Mouse (Mus musculus) right cerebral cortex, postnatal 4 days (tissue): ENCODE data around the gene Ttc19.
"Not testable (repeated sequence)": the region's sequence is repeated elsewhere in the genome, so short reads cannot be mapped to it uniquely, and the experiment has no call there.

Experiments
- DNase-seq: peaks from one replicate; pipeline ENCODE4 v3.0.0-alpha.2; 2022

Ttc19 gene

DNA sequence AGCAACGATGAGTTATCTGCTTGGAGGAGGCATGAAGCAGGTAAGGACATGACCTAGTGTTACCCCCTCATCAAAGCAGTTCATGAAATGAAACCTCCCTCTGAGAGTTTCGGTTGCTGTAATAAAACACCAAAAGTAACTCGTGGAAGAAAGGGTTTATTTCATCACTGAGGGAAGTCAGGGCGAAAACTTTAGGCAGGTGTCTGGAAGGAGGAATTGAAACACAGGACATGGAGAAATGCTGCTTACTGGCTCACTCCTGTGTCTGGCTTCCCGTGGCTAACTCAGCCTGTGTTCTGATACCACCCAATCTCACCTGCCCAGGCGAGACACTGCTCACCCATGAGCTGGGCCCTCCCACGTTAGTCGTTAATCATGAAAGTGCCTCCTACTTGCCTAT, 3.7 kb downstream of the Ttc19 start:
- DNase-seq, result no peak

DNA sequence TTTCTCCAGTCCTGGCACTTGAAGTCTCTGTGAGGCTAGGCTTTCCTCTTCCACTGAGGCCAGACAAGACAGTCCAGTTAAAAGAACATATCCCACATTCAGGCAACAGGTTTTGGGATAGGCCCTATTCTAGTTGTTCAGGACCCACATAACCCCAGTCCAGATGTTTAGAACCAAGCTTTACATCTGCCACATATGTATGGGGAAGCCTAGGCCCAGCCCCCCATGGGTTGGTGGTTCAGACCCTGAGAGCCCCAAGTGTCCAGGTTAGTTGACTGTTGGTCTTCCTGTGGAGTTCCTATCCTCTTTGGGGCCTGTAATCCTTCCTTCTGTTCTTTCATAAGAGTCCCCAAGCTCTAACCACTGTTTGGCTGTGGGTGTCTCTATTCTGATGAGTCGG, 6.4 kb downstream of the Ttc19 start:
- no peak for DNase-seq

DNA sequence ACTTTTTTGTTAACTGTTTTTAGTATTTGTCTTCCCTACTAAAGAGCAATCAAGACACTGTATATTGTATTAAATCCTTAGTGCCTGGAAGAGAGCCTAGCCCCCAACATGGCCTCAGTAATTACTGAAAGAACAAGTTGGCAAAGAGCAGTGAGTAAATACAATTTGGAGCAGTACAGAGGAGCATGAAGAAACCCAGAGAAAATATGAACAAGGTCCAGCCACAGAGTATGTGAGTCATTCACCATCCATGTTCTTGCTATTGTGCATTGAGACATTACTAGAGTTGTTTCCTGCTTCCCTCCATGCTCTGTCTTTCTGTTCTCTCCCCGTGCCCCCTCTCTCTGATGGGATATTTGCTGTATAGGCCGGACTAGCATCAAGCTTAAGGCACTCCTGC, 12.8 kb downstream of the Ttc19 start:
- no peak for DNase-seq

DNA sequence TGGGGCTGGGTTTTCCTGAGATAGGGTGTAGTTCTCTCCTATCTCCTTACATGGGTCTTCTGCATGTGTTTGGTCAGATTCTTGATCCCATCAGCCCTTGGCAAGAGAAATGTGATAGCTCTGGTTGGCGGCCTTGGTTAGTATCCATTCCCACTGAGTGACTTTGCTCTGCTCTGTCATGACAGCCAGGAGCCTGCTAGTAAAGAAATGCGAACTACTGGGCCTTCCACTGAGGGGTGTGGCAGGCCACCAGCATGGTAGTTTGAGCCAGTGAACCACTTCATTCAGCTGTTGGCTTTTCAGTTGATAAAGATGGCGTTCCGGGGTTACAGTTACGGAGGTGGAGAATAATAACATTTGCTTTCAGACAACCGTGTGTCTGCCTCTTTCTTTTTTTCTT, 17.6 kb downstream of the Ttc19 start:
- no peak for DNase-seq

DNA sequence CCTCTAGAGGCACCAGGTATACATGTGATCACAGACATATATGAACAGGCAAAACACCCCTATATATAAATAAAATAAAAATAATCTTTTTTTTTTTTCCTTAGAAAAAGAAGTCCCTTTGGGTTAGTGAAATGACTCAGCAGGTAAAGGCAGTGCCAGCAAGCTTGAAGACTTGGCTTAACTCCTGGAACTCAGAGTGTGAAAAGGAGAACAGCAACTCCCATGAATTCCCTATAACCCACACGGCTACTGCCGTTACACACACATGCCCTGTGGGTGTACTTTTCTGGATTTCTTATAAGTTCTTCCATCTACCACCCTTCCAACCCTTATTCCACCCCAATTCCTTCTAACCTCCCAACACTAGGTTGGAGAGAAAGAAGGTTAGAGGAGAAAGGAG, 24.6 kb downstream of the Ttc19 start:
- DNase-seq, result no peak

DNA sequence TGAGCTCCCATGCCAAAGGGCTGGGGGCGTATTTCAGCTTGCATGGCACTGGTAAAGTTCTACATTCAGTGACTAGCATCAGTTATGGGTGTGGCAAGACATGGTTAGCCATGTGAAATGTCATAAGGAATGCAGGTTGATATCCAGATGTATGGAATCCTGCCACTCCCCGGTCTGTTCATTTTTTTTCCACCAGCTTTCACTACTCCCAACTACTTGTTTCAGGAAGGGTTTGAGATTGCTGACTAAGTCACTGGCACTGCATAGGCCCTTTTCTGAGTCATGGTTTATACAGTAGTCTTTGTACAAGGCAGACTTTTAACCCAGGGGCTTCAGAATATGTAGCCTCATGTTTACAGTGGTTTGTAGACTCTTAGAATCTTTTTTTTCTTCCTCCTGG, 28.0 kb downstream of the Ttc19 start:
- no peak for DNase-seq

DNA sequence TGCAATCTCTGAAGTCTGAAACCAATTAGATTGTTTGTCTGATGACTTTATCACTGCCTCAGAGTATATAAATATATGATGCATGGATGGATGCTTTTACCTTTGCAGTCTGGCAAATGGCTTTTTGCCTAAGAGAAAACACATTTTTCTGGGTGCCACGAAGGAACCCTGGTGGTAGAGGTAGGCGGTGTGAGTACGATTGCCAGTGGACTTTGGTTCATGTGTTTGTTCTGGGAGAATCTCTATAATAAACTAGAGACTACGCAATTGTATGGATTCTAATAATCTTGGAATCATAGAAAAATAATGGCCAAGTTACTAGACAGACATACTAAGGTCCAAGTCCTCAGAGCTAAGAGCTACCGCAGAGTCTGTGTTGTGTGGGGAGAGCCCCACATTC, 33.7 kb downstream of the Ttc19 start:
- DNase-seq, result no peak

DNA sequence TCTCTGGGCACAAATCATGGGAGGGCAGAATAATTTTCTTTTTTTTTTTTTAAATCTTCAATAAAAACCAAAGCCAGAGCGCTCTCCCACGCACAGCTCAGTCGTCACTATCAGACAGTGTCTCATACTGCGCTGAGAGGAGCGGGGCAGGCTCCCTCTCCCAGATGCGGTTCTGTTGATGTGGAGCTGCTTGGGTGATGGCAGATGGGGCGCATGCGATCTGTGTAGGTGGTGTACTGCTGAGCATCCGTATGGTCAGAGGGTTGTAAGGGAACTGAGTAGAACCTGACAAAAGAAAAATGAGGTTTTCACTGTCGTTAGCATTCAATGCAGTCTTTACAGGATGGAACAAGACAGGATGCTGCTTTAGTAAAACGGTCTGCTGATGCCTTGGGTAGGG, 36.5 kb downstream of the Ttc19 start:
- no peak for DNase-seq

DNA sequence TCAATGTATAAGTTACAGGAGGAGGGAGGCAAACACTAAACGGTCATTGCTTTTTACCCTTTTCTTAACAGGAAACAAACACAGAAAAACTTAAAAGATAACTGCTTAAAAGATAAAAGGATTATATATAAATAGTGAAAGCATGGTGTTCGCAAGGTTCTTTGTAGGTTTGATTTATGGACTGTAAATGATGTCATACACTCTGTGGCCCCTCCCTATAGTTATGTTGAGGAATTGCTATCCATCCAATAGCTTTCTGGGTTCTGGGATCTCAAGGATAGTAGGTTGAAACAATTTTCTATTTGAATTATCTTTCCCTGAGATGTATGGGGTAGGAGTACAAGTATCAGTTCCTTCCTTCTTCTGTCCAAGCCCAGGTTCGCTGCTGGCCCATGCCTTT, 38.8 kb downstream of the Ttc19 start:
- no peak for DNase-seq

DNA sequence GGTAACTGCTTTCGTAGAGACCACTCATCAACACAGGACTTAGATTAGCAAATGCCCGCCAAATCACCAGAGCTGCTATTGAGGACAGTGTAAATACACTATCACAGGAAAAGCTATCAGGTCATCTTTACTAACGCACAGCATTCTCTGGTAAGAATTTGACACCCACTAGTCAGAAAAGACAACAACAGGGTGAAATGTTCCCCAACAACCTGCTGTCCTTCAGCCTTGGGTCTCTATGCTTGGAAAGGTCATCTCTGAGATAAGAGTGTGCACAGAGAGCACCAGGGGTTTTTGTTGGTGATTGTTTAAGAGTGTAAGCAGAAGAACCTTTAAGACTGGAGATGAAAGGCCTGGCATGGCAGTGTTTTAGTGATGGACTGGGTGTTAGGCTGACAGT, 42.4 kb downstream of the Ttc19 start:
- DNase-seq, result no peak

DNA sequence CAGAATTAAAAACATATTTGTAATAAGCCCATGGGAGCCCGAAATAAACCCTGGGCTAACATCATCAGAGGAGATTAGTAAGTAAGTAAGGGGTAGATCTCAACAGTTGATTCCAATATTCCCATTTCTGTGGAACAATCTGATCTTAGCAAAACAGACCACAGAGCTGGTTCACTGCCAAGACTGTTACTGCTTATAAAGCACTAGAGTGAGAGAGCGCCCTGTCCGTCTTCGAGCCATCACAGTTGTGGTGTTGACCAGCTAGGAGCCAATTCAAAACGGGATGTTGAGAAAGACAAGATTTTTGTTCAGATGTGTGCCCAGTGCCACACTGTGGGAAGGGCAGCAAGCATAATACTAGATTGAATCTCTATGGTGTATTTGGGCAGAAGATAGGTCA, 49.9 kb downstream of the Ttc19 start:
- no peak for DNase-seq

DNA sequence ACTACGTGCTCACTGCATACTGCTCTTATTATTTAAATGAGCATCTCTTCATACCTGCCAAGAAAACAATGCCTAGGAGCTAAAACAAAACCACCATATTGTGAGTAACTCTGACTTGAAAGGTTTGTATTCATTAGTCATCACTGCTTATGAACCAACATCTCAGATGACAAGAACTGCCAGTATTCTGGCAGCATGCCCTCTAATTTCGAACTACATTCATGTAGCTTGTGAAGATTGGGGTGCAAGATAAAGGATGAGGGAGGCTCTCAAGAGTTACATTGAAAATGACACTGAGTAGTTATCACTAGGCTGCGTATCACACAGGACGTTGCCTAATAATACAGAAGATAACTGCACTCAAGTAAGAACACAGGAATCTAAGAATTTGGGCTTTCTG, 51.0 kb downstream of the Ttc19 start:
- no peak for DNase-seq

DNA sequence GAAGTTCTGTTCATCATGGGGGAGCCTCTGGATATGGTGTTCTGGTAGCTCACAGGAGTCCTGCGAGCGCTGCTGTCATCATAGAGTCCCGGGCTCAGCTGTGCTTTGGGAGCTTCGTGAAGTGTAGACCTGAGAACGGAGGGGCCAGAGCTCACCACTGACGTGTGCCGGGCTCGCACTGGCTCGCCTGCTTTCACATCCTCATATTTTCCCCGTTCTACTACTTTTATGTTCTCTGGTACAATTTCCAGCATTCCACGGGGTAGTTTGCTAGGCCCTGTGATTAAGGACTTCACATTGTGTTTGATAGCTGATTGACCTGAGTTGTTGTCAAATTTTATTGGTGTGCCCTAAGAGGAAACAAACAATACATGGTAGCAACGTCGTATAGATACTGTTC, 61.7 kb downstream of the Ttc19 start:
- DNase-seq, result no peak

DNA sequence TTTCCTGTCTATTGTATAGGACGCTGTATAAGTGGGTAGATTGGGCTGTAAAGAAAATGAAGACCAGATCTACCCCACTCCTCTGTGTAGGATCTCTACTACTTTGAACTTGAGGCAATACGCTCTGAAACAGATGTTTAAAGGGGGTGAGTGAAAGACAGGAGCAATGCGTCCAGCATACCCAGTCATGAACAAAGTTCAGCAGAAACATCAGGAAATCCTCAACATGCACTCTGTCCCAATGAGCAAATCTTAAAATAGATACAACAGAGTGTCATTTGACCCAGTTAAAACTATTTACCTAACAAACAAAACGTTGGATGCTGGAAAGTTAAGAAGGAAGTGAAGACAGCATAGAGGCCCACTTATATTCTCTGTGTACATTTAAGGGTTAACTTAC, 70.7 kb downstream of the Ttc19 start:
- no peak for DNase-seq

DNA sequence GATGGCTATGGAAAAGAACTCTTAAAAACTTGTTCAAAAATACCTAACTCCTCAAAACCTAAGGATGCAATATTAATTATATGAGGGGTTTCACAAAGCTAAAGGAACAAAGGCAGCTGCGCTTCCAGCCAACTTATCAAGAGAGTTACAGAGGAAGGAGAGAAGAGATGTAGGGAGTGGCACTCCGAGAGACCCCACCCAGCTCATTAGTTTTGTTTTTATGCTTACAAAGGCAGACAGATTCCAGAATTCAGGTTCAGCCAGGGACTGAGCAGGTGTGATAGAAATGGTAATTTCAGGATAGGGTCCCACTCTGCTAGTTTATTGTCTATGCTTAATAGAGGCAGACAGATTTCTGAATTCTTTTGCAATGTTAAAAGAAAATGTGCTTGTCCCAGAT, 73.9 kb downstream of the Ttc19 start:
- no peak for DNase-seq

DNA sequence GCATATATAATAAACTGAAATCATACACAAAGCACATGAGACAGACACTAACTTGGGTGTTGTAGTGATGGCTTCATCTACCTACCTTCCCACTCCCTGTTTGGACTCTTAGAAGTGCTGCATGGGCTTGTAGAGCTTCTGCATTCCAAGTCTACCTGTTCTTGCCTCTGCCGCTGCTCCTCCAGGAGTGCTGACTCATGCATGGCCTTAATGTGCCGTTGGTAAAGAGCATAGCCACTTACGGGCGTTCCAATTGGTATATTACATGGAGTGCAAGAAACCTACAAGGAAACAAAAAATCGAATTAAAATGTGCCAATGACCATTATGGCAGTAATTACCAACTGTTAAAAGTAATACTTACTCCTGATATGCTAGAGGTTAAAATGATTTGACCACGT, 85.6 kb downstream of the Ttc19 start:
- DNase-seq, result no peak

DNA sequence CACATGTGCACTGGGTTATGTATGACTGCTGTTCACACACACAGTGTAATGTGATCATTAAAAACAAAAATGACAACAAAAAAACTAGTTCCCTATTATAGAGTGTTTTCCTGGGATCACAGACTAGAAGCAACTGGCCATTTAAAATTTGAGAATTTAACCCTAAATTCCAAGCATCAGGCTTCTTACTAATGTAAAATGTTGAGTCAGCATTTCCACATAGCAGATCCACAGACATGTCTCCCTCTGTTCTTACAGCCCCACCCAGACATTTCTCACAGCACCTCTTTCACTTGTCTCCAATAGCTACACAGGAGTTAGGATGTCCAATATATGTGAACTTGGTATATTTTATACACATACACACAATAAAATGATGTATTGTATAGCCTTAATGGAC, 88.7 kb downstream of the Ttc19 start:
- no peak for DNase-seq

DNA sequence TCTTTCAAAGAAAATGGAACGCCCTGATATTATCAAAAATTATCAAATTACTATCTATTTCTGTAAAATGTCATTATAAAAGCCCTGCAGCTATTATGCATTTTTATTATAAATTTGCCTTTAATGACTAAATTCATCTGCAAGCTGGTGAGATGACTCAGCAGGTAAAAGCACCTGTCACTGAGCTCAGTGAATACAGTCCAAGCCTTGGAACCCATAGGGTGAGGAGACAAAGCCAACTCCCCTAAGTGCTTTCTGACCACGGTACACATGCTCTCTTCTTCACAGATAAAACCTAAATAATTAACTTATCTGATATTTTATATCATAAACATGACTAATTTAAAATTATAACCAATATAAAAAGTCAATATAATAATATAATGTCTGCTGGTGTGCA, 90.5 kb downstream of the Ttc19 start:
- DNase-seq, result no peak

DNA sequence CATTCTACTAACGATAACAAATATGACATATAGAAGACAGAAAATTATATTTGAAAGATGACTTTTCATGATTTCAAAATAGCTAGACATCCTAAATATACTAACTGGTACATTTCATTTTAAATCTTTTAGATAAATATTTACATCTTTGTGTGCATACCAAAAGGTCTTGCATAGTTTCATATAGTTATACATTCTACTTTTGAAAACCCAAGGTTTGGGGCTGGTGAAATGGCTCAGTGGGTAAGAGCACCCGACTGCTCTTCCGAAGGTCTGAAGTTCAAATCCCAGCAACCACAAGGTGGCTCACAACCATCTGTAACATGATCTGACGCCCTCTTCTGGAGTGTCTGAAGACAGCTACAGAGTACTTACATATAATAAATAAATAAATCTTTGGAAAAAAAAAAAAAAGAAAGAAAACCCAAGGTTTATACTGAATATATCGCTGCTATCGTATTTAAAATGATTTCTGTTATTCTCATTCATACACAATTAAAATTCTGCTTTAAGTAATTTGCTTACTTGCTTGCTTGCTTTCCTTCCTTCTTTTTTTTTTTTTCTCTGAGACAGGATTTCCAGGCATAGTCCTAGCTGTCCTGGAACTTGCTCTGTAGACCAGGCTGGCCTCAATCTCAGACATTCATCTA, 96.1 kb downstream of the Ttc19 start:
- not testable (repeated sequence) for DNase-seq
